Mouse (Mus musculus) liver, embryonic 12.5 days (tissue): ENCODE measurements around the gene Calcoco2. TPM values are rescaled to one million over a fixed set of nuclear protein-coding genes. Genes with fewer than 3 reads are reported as not detected.

Experiments used
- ATAC-seq: fragments of 200-750 bp; cut with Nextera tagmentation; 2 replicates; pipeline ENCODE4 v1.8.0; 2017; ENCODE audit warnings: moderate number of reproducible peaks, mild to moderate bottlenecking, moderate library complexity
- H3K27ac ChIP-seq: fragments of 300-500 bp; sonication (generic); 2 replicates; pipeline ENCODE4 v1.5.1; 2016; ENCODE audit warnings: mild to moderate bottlenecking
- H3K27me3 ChIP-seq: fragments of 300-500 bp; sonication (generic); replicated peaks from 2 replicates; pipeline ENCODE4 v1.6.1; 2016; ENCODE audit warnings: mild to moderate bottlenecking, moderate library complexity
- H3K36me3 ChIP-seq: fragments of 300-500 bp; sonication (generic); 2 replicates; pipeline ENCODE4 v1.6.1; 2016; ENCODE audit warnings: mild to moderate bottlenecking, moderate library complexity
- H3K4me1 ChIP-seq: fragments of 300-500 bp; sonication (generic); 2 replicates; pipeline ENCODE4 v1.6.1; 2016
- H3K4me2 ChIP-seq: fragments of 300-500 bp; sonication (generic); 2 replicates; pipeline ENCODE4 v1.6.1; 2016; ENCODE audit warnings: mild to moderate bottlenecking, moderate library complexity
- H3K4me3 ChIP-seq: fragments of 300-500 bp; sonication (generic); 2 replicates; pipeline ENCODE4 v1.5.1; 2016; ENCODE audit warnings: mild to moderate bottlenecking, moderate library complexity
- H3K9ac ChIP-seq: fragments of 300-500 bp; sonication (generic); 2 replicates; pipeline ENCODE4 v1.6.1; 2016; ENCODE audit warnings: mild to moderate bottlenecking, moderate library complexity
- H3K9me3 ChIP-seq: fragments of 300-500 bp; sonication (generic); replicated peaks from 2 replicates; pipeline ENCODE4 v1.6.1; 2016; ENCODE audit warnings: mild to moderate bottlenecking, moderate library complexity
- WGBS: fragments of 180-500 bp; shearing (Covaris S2); methylation state at CpG from one replicate; pipeline ENCODE4 v1.1.7; 2016; ENCODE audit not compliant: insufficient replicate concordance; 5-methylcytosine and 5-hydroxymethylcytosine counted together
- polyA plus RNA-seq: library from polyadenylated mRNA; unstranded; fragments of >200 nt; fragmentation: Nextera tagmentation; extraction: Ambion mirVana; gene quantifications from 2 replicates; pipeline ENCODE4 v1.2.1, GENCODE M21; 2016

The Calcoco2 gene
- polyA plus RNA-seq, 1 experiment from 2014 or later = not detected

GRCm38 (mm10) chr11:96075509-96076220 lies 36.1 kb downstream of the Calcoco2 start, which contains the start of gene Atp5g1:
Atp5g1 (minus strand) TSS chr11:96075670.
- peak within 1 kb of the TSS; percentile 74 for H3K4me3 ChIP-seq
- WGBS = under 1% methylated on average over 37 of the region's 37 CpGs
- peak within 1 kb of the TSS; percentile 82 for H3K27ac ChIP-seq
- peak; percentile 92 for ATAC-seq
- H3K4me1 ChIP-seq = peaks cover 43% of the 10 kb centered on the region
- H3K4me2 ChIP-seq = peak within 1 kb of the TSS; percentile 84
- peak within 1 kb of the TSS; percentile 82 for H3K9ac ChIP-seq
- H3K9me3 ChIP-seq = no peaks in the 10 kb centered on the region
- H3K36me3 ChIP-seq = peaks cover 27% of the 10 kb centered on the region
- H3K27me3 ChIP-seq = no peaks in the 10 kb centered on the region

- H3K4me2 ChIP-seq = peak overlapping the region; percentile 84
- H3K27ac ChIP-seq = peak overlapping the region; percentile 82
- H3K9ac ChIP-seq = peak overlapping the region; percentile 82
- H3K9me3 ChIP-seq = no peaks in the 10 kb centered on the region
- H3K27me3 ChIP-seq = no peaks in the 10 kb centered on the region
- peaks cover 44% of the 10 kb centered on the region for H3K4me1 ChIP-seq
- WGBS = 0% methylated on average over 15 of the region's 15 CpGs
- peak overlapping the region; percentile 74 for H3K4me3 ChIP-seq
- peaks cover 32% of the 10 kb centered on the region for H3K36me3 ChIP-seq
- peak; percentile 41 for ATAC-seq
Observed at GRCm38 (mm10) chr11:96075177-96075508, 36.6 kb downstream of the Calcoco2 start.

- H3K9ac ChIP-seq = peak overlapping the region; percentile 82
- ATAC-seq = no peak
- peaks cover 44% of the 10 kb centered on the region for H3K4me1 ChIP-seq
- peak overlapping the region; percentile 84 for H3K4me2 ChIP-seq
- peaks cover 38% of the 10 kb centered on the region for H3K36me3 ChIP-seq
- peak overlapping the region; percentile 82 for H3K27ac ChIP-seq
- H3K9me3 ChIP-seq = no peaks in the 10 kb centered on the region
- 11% methylated on average over 17 of the region's 17 CpGs for WGBS
- peak overlapping the region; percentile 74 for H3K4me3 ChIP-seq
- H3K27me3 ChIP-seq = no peaks in the 10 kb centered on the region
Observed at GRCm38 (mm10) chr11:96074351-96075176, 37.2 kb downstream of the Calcoco2 start.

- H3K4me1 ChIP-seq = peaks cover 44% of the 10 kb centered on the region
- peak overlapping the region; percentile 74 for H3K4me3 ChIP-seq
- H3K9ac ChIP-seq = peak overlapping the region; percentile 82; the same call in 1 of the 2 replicates
- 83% methylated on average over 9 of the region's 9 CpGs for WGBS
- H3K4me2 ChIP-seq = peak overlapping the region; percentile 84
- H3K9me3 ChIP-seq = no peaks in the 10 kb centered on the region
- ATAC-seq = no peak
- peaks cover 42% of the 10 kb centered on the region for H3K36me3 ChIP-seq
- no peaks in the 10 kb centered on the region for H3K27me3 ChIP-seq
- H3K27ac ChIP-seq = 0 out of 2 replicates have a peak overlapping the region, but pooled peaks have one; percentile 51
Observed at GRCm38 (mm10) chr11:96073295-96073993, 38.3 kb downstream of the Calcoco2 start.

GRCm38 (mm10) chr11:96071013-96071412 lies 40.8 kb downstream of the Calcoco2 start:
- no peaks in the 10 kb centered on the region for H3K9me3 ChIP-seq
- peak overlapping the region; percentile 59; the same call in 1 of the 2 replicates for H3K27ac ChIP-seq
- H3K36me3 ChIP-seq = peaks cover 42% of the 10 kb centered on the region
- H3K4me2 ChIP-seq = no peak overlapping the region
- WGBS = 69% methylated on average over 1 of the region's 1 CpGs
- no peak overlapping the region for H3K9ac ChIP-seq
- H3K4me1 ChIP-seq = peaks cover 37% of the 10 kb centered on the region
- H3K27me3 ChIP-seq = no peaks in the 10 kb centered on the region
- H3K4me3 ChIP-seq = no peak overlapping the region
- no peak for ATAC-seq

GRCm38 (mm10) chr11:96070353-96070752 lies 41.4 kb downstream of the Calcoco2 start:
- ATAC-seq = no peak
- Histone ChIP-seq H3K4me3 (no peak overlapping the region), H3K9me3 (no peaks in the 10 kb centered on the region), H3K36me3 (peaks cover 42% of the 10 kb centered on the region), H3K4me2 (no peak overlapping the region), H3K27ac (no peak overlapping the region), H3K4me1 (peaks cover 43% of the 10 kb centered on the region), H3K9ac (no peak overlapping the region), H3K27me3 (no peaks in the 10 kb centered on the region)
- WGBS = 88% methylated on average over 7 of the region's 7 CpGs

GRCm38 (mm10) chr11:96068231-96068630 lies 43.5 kb downstream of the Calcoco2 start:
- Histone ChIP-seq H3K36me3 (peaks cover 37% of the 10 kb centered on the region), H3K4me1 (peaks cover 36% of the 10 kb centered on the region), H3K4me2 (no peak overlapping the region), H3K9ac (no peak overlapping the region), H3K9me3 (no peaks in the 10 kb centered on the region), H3K27me3 (no peaks in the 10 kb centered on the region), H3K27ac (no peak overlapping the region), H3K4me3 (no peak overlapping the region)
- no peak for ATAC-seq
- WGBS = 67% methylated on average over 5 of the region's 5 CpGs

GRCm38 (mm10) chr11:96065215-96065911 lies 46.4 kb downstream of the Calcoco2 start, which contains the start of gene Ube2z:
Ube2z (minus strand) TSS chr11:96065388.
- Histone ChIP-seq H3K4me2 (peak within 1 kb of the TSS; percentile 90), H3K36me3 (peaks cover 43% of the 10 kb centered on the region), H3K27ac (peak within 1 kb of the TSS; percentile 87), H3K9me3 (no peaks in the 10 kb centered on the region), H3K27me3 (no peaks in the 10 kb centered on the region), H3K4me3 (peak within 1 kb of the TSS; percentile 87), H3K9ac (peak within 1 kb of the TSS; percentile 93), H3K4me1 (peaks cover 39% of the 10 kb centered on the region)
- WGBS = 5% methylated on average over 50 of the region's 50 CpGs
- ATAC-seq = peak; percentile 99

- Histone ChIP-seq H3K4me2 (peak overlapping the region; percentile 90), H3K27ac (peak overlapping the region; percentile 87), H3K9me3 (no peaks in the 10 kb centered on the region), H3K36me3 (peaks cover 43% of the 10 kb centered on the region), H3K4me3 (peak overlapping the region; percentile 87), H3K9ac (peak overlapping the region; percentile 93), H3K27me3 (no peaks in the 10 kb centered on the region), H3K4me1 (peaks cover 39% of the 10 kb centered on the region)
- WGBS = under 1% methylated on average over 44 of the region's 64 CpGs
- peak; percentile 75 for ATAC-seq
Observed at GRCm38 (mm10) chr11:96064521-96065214, 47.1 kb downstream of the Calcoco2 start.

- Histone ChIP-seq H3K27me3 (no peaks in the 10 kb centered on the region), H3K9me3 (no peaks in the 10 kb centered on the region), H3K9ac (no peak overlapping the region), H3K36me3 (peaks cover 97% of the 10 kb centered on the region), H3K4me3 (no peak overlapping the region), H3K27ac (no peak overlapping the region), H3K4me2 (no peak overlapping the region), H3K4me1 (peaks cover 19% of the 10 kb centered on the region)
- 84% methylated on average over 4 of the region's 4 CpGs for WGBS
- no peak for ATAC-seq
Observed at GRCm38 (mm10) chr11:96058309-96058708, 53.5 kb downstream of the Calcoco2 start.

GRCm38 (mm10) chr11:96050854-96051253 lies 60.9 kb downstream of the Calcoco2 start:
- peaks cover 99% of the 10 kb centered on the region for H3K36me3 ChIP-seq
- H3K27me3 ChIP-seq = no peaks in the 10 kb centered on the region
- peaks cover 8% of the 10 kb centered on the region; the same call in 1 of the 2 replicates for H3K4me1 ChIP-seq
- no peak for ATAC-seq
- peak overlapping the region; percentile 32; the same call in 1 of the 2 replicates for H3K27ac ChIP-seq
- no peak overlapping the region for H3K4me2 ChIP-seq
- no peak overlapping the region for H3K4me3 ChIP-seq
- H3K9me3 ChIP-seq = no peaks in the 10 kb centered on the region
- no peak overlapping the region for H3K9ac ChIP-seq
- 89% methylated on average over 3 of the region's 3 CpGs for WGBS
